Mouse (Mus musculus): ENCODE results near the gene Prex1.

Prex1 gene

GRCm38 (mm10) chr2:166662595-166663160, 51.0 kb downstream of the Prex1 start:
- no peak for DNase-seq (ENCODE audit: low read depth, low spot score)

- DNase-seq (ENCODE audit: low read depth, low spot score): no peak
Measured at GRCm38 (mm10) chr2:166661971-166662370, 51.7 kb downstream of the Prex1 start.

GRCm38 (mm10) chr2:166661498-166661897, 52.1 kb downstream of the Prex1 start:
- DNase-seq (ENCODE audit: low read depth, low spot score): no peak

- DNase-seq (ENCODE audit: low read depth, low spot score): no peak
Measured at GRCm38 (mm10) chr2:166658380-166658779, 55.3 kb downstream of the Prex1 start.

GRCm38 (mm10) chr2:166657451-166658011, 56.1 kb downstream of the Prex1 start:
- DNase-seq (ENCODE audit: low read depth, low spot score): peak; percentile 28

- no peak for DNase-seq (ENCODE audit: low read depth, low spot score)
Measured at GRCm38 (mm10) chr2:166656630-166657029, 57.0 kb downstream of the Prex1 start.

GRCm38 (mm10) chr2:166655727-166656520, 57.7 kb downstream of the Prex1 start:
- DNase-seq (ENCODE audit: low read depth, low spot score): no peak

GRCm38 (mm10) chr2:166655308-166655707, 58.3 kb downstream of the Prex1 start:
- no peak for DNase-seq (ENCODE audit: low read depth, low spot score)

- no peak for DNase-seq (ENCODE audit: low read depth, low spot score)
Measured at GRCm38 (mm10) chr2:166654875-166655274, 58.8 kb downstream of the Prex1 start.

GRCm38 (mm10) chr2:166653564-166653963, 60.1 kb downstream of the Prex1 start:
- DNase-seq (ENCODE audit: low read depth, low spot score): no peak

GRCm38 (mm10) chr2:166652672-166653071, 61.0 kb downstream of the Prex1 start:
- no peak for DNase-seq (ENCODE audit: low read depth, low spot score)

- DNase-seq (ENCODE audit: low read depth, low spot score): no peak
Measured at GRCm38 (mm10) chr2:166651317-166652030, 62.2 kb downstream of the Prex1 start.

GRCm38 (mm10) chr2:166650414-166650813, 63.2 kb downstream of the Prex1 start:
- DNase-seq (ENCODE audit: low read depth, low spot score): no peak

- no peak for DNase-seq (ENCODE audit: low read depth, low spot score)
Measured at GRCm38 (mm10) chr2:166647242-166647641, 66.4 kb downstream of the Prex1 start.

- DNase-seq (ENCODE audit: low read depth, low spot score): no peak
Measured at GRCm38 (mm10) chr2:166646434-166647088, 67.1 kb downstream of the Prex1 start.

GRCm38 (mm10) chr2:166644816-166645215, 68.8 kb downstream of the Prex1 start:
- DNase-seq (ENCODE audit: low read depth, low spot score): no peak

GRCm38 (mm10) chr2:166642581-166642987, 71.0 kb downstream of the Prex1 start:
- no peak for DNase-seq (ENCODE audit: low read depth, low spot score)

GRCm38 (mm10) chr2:166639750-166640149, 73.9 kb downstream of the Prex1 start:
- no peak for DNase-seq (ENCODE audit: low read depth, low spot score)

- DNase-seq (ENCODE audit: low read depth, low spot score): no peak
Measured at GRCm38 (mm10) chr2:166638947-166639641, 74.5 kb downstream of the Prex1 start.

GRCm38 (mm10) chr2:166638079-166638800, 75.4 kb downstream of the Prex1 start:
- no peak for DNase-seq (ENCODE audit: low read depth, low spot score)

- DNase-seq (ENCODE audit: low read depth, low spot score): no peak
Measured at GRCm38 (mm10) chr2:166637673-166637990, 76.0 kb downstream of the Prex1 start.

All from forelimb bud, embryonic 11.5 days (tissue).